Comparison of ENCODE assay signal across 12 mouse cellular contexts in the genomic region with DNA sequence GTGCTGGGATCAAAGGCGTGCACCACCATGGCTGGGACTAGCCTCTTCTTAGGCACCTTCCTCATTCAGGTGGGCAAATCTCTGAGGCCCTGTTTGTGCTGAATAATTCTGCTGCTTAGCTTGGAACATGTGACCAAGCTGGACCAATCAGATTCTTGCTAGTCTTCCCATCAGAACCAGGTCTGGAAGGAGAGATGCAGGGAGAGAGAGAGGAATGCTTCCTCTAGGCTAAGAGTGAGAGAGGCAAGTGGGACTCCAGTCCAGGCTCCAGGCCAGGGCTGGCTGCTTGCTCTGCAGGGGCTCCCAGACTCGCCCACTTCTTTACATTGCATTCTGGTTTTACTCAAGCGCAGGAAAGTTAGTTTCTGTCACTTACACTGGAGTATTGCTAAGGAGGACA. TPM values are rescaled to one million over a fixed set of nuclear protein-coding genes. Genes with fewer than 3 reads are reported as not detected.
DNase-seq lines count a peak whose midpoint lies in the region; TF ChIP-seq lines count a peak whose summit lies in the region.
"Had no signal": no experiment of that assay in that cellular context is flagged by ENCODE, and none has a peak within 500 bp of the region (broad histone marks: within the 10 kb centered on the region; RNA-seq: fewer than 3 reads in every experiment).

No protein-coding gene starts in this region.

- H3K4me3 ChIP-seq in heart, embryonic 10.5 days: no peak overlapping the region
- H3K4me3 ChIP-seq in MEL (ENCODE audit: control insufficient read depth in 1 of 2, insufficient read depth in 1 of 2, low read depth in 2 of 2, low read length in 2 of 2): no peak overlapping the region
- no peak overlapping the region for H3K4me3 ChIP-seq in limb, embryonic 10.5 days

- H3K9me3 ChIP-seq in heart, embryonic 10.5 days: no peaks in the 10 kb centered on the region
- no peaks in the 10 kb centered on the region for H3K9me3 ChIP-seq in MEL (replicated peaks; ENCODE audit: insufficient read depth, low read length)
- no peaks in the 10 kb centered on the region for H3K9me3 ChIP-seq in limb, embryonic 10.5 days (replicated peaks)

- TF ChIP-seq EP300 in MEL (IDR thresholded peaks at IDR 0.05; ENCODE audit: low read depth in 1 of 2, low read length in 2 of 2): no peak

- no peaks in the 10 kb centered on the region for H3K27me3 ChIP-seq in heart, embryonic 10.5 days (ENCODE audit: insufficient read depth, poor library complexity, severe bottlenecking)
- peaks cover 0 to 2% of the 10 kb centered on the region in 2 experiments; a peak in 2 of 4 replicates for H3K27me3 ChIP-seq in MEL (ENCODE audit: control insufficient read depth in 1 of 2, insufficient read depth in 2 of 2, low read length in 2 of 2)
- no peaks in the 10 kb centered on the region for H3K27me3 ChIP-seq in limb, embryonic 10.5 days (ENCODE audit: low read depth, poor library complexity, severe bottlenecking)
- H3K27me3 ChIP-seq: Patski had no signal

- no peak for TF ChIP-seq RAD21 in MEL (IDR thresholded peaks at IDR 0.05; ENCODE audit: low read depth, low read length)

- H3K79me2 ChIP-seq in MEL (ENCODE audit: control insufficient read depth, insufficient read depth, low read length, poor library complexity): no peaks in the 10 kb centered on the region

- WGBS in heart, embryonic 10.5 days: 49% methylated on average over 3 of the region's 3 CpGs
- 58% methylated on average over 3 of the region's 3 CpGs for WGBS in limb, embryonic 10.5 days

- TF ChIP-seq CTCF in MEL (IDR thresholded peaks at IDR 0.05 in 2 of 3, conservative IDR thresholded peaks at IDR 0.05 in 1 of 3; ENCODE audit: control insufficient read depth in 1 of 3, insufficient read depth in 1 of 3, low read depth in 2 of 3, low read length in 3 of 3, poor library complexity in 1 of 3, severe bottlenecking in 1 of 3): no peak

- TF ChIP-seq POLR2A in MEL (IDR thresholded peaks at IDR 0.05; ENCODE audit: control insufficient read depth in 1 of 2, insufficient read depth in 1 of 2, low read depth in 1 of 2, low read length in 2 of 2, poor library complexity in 1 of 2): no peak

- H3K4me1 ChIP-seq in heart, embryonic 10.5 days: peaks cover 32% of the 10 kb centered on the region
- no peaks in the 10 kb centered on the region for H3K4me1 ChIP-seq in MEL (ENCODE audit: control insufficient read depth in 1 of 2, insufficient read depth in 2 of 2, low read length in 2 of 2)
- H3K4me1 ChIP-seq in limb, embryonic 10.5 days: peaks cover 35% of the 10 kb centered on the region

- no peaks in the 10 kb centered on the region for H3K36me3 ChIP-seq in heart, embryonic 10.5 days
- no peaks in the 10 kb centered on the region for H3K36me3 ChIP-seq in MEL (ENCODE audit: control insufficient read depth in 1 of 2, insufficient read depth in 2 of 2, low read length in 2 of 2)
- no peaks in the 10 kb centered on the region for H3K36me3 ChIP-seq in limb, embryonic 10.5 days

- no peak overlapping the region for H3K27ac ChIP-seq in heart, embryonic 10.5 days
- H3K27ac ChIP-seq in MEL (ENCODE audit: control insufficient read depth, low read depth, low read length): no peak overlapping the region
- peak overlapping the region; percentile 5; the same call in 1 of the 2 replicates for H3K27ac ChIP-seq in limb, embryonic 10.5 days

- no peak overlapping the region for H3K9ac ChIP-seq in MEL (ENCODE audit: control insufficient read depth, low read depth, low read length, poor library complexity, severe bottlenecking)

- intact Hi-C loops in heart, postnatal 36 days (cut with DNase I): no loop called here

- peak; percentile 72 for DNase-seq in heart, embryonic 10.5 days (ENCODE audit: low spot score)
- DNase-seq in heart, postnatal 36 days: no peak
- DNase-seq in 3T3-L1 (ENCODE audit: low read depth, low spot score): peak; percentile 33
- DNase-seq in MEL (ENCODE audit: low read depth, low spot score): no peak
- DNase-seq in limb, embryonic 10.5 days (ENCODE audit: low spot score): no peak
- DNase-seq in gastrocnemius, postnatal 25 days: no peak
- no peak for DNase-seq in cerebellum, adult 11-12 months
- no peak for DNase-seq in liver
- DNase-seq: adrenal gland, adult 2 months; cerebellum, postnatal 25 days; heart, adult 11 months had no signal

TF ChIP-seq in MEL, 35 proteins besides CTCF, POLR2A, EP300 and RAD21:
- peak; percentile 89 for TF ChIP-seq USF1 (IDR thresholded peaks at IDR 0.05; ENCODE audit: low read depth, low read length)
- peak; percentile 18 to 55; a peak in 1 of 4 replicates for TF ChIP-seq USF2 (IDR thresholded peaks at IDR 0.05; ENCODE audit: borderline replicate concordance in 1 of 2, insufficient read depth in 1 of 2, low read depth in 1 of 2, low read length in 2 of 2)
- TF ChIP-seq GABPA (IDR thresholded peaks at IDR 0.05; ENCODE audit: low read depth, low read length): no peak

RNA-seq across cellular contexts. Expression of a gene that starts 47.1 kb away (rescaled TPM):
- polyA plus RNA-seq in heart, embryonic 10.5 days (2016; fragmentation: Nextera tagmentation; extraction: Ambion mirVana): 15.2 and 20.0 TPM in 2 replicates
- total RNA-seq in heart, postnatal 36 days (2021): 10 to 100 TPM; 12.5 to 13.2 TPM
- total RNA-seq in MEL (2012; rRNA removed): 7.1 and 7.5 TPM in 2 replicates
- 10 to 100 TPM in 1 of 2 experiments, not detected in 1; 10.2 TPM for polyA plus RNA-seq in MEL (2012; ENCODE audit: insufficient read depth in 1 of 2, insufficient read length in 2 of 2, low read depth in 1 of 2, low replicate concordance in 2 of 2, missing spikeins in 1 of 2)
- 27.1 and 27.7 TPM in 2 replicates for polyA plus RNA-seq in limb, embryonic 10.5 days (2016; fragmentation: Nextera tagmentation; extraction: Ambion mirVana)
- 10 to 100 TPM; 42.7 to 67.5 TPM for total RNA-seq in gastrocnemius, postnatal 25 days (2021)

Comparison
In these comparisons a context has a peak if more than half of its experiments do, and no peak if none do; other contexts are left out.
1. DNase-seq: peak in heart, embryonic 10.5 days (single experiment) and 3T3-L1 (single experiment); none in heart, postnatal 36 days (0 of 2), MEL (single experiment), limb, embryonic 10.5 days (single experiment), gastrocnemius, postnatal 25 days (single experiment), cerebellum, adult 11-12 months (single experiment) and liver (single experiment).